Mouse (Mus musculus) left cerebral cortex, adult 11 months (tissue): ENCODE data around the gene Kirrel3.

Source experiments
- DNase-seq: peaks from one replicate; pipeline ENCODE4 v3.0.0; 2022; ENCODE audit warnings: low spot score

Gene Kirrel3

DNA sequence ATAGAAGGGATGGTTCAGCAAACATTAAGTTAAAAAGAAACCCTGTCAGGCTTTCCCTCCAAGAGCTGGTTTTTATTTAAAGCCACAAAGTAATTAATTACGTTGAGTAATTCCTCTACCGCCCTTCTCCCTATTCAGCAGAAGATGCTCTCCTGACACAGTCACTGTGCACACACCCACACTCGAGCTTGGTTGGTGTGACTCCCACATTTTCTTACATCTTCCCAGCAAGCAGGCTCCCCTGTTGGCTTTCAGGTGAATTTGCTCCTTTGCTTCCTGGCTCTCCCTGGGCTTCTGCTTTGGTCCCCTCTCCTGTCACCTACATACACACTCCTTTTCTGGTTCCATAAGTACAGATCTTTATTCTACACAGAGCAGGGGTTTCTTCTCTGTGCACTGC is 203.7 kb downstream of the Kirrel3 start:
- peak; percentile 46 for DNase-seq

DNA sequence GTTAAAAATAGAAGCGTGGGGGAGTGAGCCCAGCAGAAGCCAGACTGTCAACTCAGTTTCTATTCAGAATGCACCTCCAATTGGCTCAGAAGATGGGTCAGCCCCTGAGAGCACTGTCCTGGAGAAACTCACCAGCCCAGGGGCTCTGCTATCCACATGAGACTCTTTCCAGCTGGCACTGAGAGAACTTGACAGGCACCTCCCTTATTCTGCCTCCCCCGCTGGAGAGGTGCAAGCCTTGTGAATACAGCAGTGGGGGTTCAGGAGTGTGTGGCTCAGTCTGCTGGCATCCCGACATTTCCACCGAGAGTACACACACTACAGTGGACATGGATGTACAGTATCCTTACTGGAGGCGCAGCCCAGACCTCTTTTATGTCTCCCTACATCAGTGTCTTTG is 210.0 kb downstream of the Kirrel3 start:
- no peak for DNase-seq

DNA sequence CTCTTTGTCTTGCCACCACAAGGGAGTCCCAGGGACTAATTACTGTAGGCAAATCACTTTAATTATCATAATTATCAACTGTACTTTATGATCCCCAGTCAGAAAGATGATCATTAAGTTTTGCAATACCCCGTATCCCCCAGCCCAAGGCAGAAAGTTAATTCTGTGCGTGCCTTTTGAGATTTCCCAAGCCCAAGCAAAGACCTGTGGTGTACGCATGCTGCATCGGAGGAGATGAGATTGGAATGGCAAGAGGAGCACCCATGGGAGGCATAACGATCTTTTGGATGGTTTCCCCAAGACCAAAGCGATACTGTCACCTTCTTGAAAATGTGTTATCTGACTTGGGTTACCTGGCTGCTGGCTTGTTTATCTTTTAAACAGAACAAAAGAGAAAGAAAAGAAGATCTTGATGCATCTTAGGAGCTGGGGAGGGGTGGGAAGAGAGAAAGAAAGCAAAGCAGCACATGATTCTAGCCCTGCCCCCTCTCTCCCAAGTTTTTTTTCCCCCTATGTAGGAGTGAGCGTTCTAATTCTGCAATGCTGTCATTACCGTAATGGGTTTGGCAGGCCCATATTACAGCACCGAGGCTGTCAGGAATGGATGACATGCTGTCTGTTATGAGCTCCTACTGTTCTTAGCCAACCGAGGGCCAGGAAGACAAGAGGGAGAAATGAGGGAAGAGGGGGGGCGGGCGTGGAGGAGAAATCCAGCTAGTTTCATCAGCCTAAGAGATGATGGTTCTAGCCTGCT is 218.0 kb downstream of the Kirrel3 start:
- no peak for DNase-seq

DNA sequence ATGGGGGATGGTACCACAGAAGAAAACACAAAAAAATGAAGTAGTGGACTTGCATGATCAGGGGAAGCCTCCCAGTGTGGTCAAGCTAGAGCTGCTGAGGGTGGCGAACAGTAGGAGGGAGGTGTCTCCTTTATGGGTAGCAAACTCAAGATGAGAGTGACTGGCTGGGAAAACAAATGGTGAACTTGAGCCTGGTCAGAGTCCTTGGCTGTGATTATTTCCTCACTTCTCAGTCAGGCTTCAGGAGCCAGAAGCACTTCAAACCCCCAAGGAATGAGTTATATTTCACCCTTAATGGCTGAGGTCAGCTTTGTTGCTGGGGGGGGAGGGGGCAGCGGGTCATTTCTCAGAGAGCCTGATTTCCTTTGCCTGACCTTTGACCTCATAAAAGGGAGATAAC is 218.7 kb downstream of the Kirrel3 start:
- DNase-seq, result no peak

DNA sequence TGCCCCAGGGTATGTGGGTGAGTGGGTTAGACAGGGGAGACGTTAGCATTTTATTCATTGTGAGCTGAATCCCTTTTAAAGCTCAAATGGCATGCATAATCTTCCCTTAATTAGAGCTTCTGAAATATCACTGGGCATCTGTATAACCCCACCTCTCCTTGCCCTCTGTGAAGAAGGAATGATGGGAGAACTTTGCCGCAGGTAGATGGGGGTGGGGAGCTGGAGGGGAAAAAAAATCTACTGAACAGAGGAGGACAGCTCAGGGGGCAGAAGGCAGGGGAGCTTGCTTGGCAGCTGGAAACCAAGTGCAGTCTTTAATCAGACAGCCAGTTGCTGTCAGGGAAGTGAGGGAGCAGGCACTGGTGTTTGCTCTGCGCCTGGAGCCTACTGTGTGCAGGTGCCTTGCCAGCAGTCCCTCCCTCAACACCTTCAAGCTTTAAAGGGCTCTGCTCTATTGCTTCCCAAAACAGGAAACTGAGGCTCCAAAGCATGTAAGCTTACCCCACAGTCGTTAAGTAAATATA is 220.7 kb downstream of the Kirrel3 start:
- DNase-seq, result no peak

DNA sequence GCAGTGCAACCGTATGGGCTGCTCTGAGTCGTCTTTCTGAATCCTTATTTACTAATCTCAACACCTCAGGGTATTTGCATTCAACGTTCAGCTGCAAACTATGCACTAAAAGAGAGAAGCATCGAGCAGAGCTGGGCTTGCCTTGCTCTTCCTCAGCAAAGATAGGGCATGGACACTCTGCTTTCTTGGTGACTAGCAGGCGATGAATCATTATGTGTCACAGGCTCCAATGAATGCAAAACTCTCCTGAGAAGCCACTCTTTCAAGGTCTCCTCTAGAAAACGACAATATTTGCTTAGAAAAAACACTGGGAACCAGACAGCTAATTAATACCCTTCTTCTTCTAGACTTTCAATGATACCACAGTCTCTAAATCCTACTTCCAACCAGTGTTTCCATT is 223.0 kb downstream of the Kirrel3 start:
- DNase-seq, result no peak

DNA sequence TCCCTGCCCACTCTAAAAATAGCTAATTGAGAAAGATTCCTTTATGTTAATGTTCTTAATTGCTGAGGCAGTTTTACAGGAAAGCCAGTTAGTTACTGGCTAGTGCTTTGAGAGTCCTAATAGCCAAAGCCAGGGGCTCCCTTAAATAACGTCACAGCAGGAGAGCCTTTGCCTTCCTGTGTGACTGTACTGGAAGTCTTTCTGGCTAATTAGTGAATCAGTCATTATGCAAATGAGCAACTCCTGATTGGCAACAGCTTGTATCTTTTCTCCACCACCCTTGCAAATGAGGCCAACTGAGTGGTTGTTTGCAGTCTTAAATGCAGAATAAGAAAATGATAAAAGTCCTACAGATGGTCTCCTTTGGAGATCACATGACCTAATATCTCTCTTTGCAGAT is 226.3 kb downstream of the Kirrel3 start:
- DNase-seq, result no peak

DNA sequence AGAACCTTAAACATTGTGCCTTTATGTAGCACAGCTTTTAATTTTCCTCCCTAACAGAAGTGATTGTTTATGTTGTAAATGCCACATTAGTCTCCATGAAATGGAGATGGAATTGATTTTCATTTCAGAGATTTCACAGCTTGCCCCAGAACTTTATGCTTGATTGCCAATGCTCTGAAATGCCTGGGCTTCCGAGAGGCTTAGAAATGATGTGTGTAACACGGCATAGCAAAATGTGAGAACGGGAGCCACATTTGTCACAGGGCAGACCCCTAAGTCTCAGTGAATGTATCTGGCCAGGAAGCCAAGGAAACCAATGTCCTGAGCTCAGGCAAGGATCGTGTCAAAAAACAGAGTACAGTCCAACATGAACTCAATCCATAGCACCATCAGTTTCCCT is 227.3 kb downstream of the Kirrel3 start:
- no peak for DNase-seq

DNA sequence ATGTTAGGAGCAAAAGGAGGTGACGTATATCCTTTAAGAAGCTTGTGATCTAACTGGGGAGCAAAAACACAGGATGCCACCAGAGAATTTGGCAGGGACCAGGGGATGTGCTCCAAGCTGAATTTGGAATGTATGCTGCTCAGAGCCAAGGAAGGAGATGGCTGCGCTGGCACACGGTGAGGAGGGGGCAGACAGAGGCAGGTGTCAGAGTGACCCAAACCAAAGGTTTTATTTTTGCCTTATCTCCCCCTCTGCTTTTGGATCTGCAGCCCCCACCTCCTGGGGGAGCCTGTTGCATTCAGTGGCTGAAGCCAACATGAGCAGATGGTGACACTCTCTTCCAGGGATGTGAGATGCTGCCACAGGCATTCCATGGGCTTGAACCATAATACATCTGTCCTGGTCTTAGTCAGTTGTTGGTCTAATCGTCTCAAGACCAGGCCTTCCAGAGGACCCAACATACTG is 227.8 kb downstream of the Kirrel3 start:
- no peak for DNase-seq

DNA sequence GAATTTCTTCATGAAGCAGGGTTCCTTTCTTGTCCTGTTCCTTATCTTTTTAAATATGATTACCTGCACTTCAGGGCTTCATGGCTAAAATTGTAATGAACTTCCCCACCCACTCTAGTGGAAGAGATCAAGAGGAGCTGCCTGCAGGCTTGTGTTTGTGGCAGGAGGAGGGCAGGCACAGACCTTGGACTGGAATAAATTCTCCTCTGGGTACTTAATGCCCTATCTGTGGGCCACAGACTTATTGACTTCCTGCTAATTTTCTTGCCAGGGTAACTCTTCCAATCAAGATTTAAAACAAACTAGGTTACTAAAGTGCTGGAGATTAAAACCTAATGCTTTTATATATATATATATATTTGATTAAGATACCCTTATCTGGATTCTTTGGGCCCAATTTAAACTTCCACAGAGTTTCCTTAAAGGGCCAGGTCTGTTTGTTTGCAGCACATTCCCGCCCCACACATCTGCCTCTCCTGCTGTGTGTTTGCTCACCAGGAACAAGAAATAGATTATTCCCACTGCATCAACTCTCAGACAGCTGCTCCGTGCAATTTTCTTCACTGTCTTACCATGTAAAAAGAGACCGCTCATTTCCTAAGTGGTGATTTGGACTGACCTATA is 229.4 kb downstream of the Kirrel3 start:
- no peak for DNase-seq

DNA sequence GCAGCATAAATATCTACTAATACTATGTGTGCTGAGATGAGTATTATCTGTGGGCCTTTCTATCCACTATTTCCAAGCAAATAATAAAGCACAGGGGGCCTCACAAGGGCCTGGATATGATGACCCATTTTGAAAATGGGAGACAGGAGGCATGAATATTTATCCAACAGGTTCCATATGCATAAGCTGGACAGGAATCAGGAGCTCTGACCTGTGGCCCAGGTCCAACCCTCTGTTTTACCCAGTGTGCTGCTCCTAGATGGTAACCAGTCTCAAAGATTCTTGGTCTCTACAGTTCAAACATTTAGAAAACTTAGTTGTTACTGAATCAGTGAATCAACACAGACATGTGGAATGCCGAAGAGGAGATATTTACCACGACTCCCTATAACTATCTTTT is 230.8 kb downstream of the Kirrel3 start:
- DNase-seq, result no peak

DNA sequence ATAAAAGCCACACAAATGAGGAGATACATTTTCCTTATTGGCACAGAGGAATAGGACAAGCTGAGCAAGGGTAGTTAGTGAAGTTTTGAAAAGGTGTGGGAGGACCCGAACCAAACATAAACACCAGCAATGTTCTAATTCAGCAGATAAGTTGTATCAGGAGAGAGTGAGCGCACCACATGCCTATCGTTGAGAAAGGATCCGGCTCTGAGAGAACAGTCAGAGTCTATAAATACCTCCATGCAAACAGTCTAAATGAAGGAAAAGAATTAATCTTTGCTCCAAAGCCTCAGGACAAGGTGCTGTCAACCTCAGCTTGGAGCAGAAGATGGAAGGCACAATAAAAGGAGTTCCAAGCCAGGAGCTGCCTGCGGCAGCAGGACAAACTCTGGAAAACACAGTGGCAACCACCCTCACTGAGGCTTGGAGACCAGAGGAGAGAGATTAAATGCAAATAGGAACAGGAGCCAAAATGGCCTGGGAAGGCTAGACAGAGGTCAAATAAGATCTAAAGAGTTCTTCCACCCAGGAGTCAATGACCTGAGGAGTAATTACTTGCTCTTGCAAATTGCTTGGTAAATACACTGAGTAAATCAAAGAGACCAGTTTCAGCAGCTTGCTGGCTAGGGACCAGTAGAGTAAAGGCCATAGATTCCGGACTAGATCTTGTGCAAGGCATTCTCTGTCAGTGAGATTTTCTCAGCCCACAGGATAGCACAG is 235.9 kb downstream of the Kirrel3 start:
- no peak for DNase-seq

DNA sequence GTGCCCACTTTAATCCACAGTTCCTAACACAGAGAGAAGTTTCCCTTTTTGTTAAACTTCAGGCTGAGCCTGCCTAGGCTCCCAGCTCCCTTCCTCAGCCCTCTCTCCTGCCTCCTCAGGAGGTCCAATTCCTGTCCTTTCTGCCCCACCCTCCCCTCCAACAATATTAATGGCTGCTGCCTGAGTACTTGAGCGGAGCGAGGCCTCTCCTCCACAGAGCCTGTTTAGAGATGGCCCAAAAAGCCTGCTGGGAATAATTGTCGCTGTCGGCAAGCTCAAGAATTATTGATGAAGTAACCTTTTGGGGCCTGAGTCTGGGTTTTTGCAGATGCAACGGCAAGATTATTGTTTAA is 236.5 kb downstream of the Kirrel3 start:
- DNase-seq, result no peak

DNA sequence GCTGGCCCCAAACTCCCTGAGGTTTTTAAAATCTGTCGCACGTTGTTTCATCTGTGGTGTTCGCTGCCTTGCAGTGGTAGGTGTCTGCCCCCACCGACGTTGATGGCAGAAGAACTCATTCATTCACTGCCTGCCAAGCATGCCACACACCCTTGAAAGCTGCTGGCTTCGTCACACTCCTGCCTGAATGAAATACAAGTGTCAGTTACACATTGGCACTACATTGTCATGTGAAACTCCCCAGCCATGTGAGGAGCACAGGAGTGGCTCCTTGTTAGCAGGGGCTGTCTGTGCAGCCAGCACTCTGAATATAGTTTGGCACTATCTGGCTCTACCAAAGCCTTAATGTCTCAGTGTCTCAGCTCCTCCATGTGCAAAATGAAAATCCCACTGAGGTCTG is 246.8 kb downstream of the Kirrel3 start:
- no peak for DNase-seq

DNA sequence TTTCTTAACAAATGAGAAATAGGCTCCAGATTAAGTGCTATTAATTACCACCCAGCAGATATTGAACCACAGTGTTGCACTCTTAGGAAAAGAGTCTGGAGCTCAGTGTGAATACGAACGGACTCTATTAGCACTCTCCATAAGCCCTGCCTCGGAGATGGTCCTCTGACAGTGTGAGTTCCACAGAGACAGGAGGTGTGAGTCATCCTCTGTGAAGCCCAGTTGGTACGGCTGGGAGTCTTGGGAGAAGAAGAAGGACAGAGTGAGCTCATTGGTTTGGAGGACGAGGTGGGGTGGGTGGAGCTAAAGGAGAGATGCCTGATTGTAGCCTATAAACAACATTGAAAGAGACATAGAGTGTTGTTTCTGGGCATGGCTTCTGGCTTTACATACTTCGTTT is 247.9 kb downstream of the Kirrel3 start:
- no peak for DNase-seq

DNA sequence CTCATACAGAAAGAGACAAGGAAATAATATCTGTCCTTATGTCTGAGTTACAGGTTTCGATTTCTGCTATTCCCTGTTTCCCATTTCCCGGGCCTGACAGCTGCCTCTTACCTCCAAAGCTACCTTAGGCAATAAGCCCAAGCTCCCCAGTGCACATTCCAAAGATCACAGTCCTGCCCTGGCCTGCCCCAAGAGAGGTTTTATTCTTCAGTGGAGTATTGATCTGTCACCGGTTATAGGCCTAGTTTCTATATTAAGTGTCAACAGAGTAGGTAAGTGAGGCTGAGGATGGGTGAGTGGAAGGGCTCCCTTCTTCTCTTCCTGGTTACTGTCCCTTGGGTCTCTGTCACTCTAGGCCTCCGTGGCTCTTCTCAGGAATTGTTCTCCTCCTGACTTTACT is 249.3 kb downstream of the Kirrel3 start:
- DNase-seq, result no peak

DNA sequence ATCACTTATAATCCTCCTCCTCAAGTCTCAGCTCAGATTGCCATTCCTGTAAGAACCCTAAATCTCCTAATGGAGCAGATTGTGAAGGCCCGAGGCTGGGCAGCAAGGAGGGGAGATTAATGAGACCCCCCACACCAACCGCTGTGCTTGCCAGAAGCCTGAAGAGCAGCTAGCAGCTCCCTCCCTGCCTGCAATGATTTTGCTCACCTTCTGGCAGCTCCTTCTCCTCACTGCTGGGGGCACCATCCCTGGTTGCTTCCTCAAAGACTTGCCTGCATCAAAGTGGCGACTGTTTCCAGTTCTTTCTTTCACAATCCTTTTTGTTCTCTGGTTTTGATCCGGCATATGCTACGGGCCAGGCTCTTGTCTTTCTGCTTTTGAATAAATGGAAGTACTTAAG is 253.7 kb downstream of the Kirrel3 start:
- no peak for DNase-seq

DNA sequence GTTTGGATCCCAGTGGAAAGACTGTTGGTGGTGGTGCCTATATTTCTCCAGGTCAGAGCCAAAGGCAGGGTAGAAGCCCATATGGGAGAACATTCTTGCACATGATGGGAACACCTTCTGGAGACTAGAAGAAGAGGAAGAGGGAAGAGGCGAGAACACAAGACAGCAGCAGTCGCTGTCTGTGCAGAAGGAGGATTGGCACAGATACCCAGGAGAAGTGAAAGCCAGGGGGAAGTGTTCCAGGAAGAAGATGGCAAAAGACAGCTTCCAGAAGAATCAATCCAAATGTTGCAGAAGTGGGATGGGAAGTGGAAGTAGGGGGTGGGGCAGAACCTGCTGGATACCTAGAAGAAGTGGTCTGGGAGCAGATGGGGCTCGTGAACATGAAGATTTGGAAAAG is 255.1 kb downstream of the Kirrel3 start:
- DNase-seq, result no peak

DNA sequence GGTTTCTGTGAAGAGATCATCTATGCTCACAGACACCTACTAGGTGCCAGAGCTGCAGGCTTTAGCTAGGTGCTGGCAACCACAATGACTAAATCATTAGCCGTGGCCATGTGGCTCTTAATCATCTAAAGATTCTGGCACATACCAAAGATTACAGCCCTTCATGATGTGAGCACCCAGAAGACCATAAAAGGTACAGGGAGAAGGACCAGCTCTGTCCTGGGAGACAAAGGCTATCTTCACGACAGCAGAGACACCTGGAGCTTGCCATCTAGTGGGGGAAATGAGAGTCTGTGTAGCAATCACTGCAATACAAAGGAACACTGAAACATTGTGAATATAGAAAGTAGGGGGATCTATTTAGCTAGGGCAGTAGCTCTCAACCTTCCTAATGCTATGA is 262.3 kb downstream of the Kirrel3 start:
- no peak for DNase-seq

DNA sequence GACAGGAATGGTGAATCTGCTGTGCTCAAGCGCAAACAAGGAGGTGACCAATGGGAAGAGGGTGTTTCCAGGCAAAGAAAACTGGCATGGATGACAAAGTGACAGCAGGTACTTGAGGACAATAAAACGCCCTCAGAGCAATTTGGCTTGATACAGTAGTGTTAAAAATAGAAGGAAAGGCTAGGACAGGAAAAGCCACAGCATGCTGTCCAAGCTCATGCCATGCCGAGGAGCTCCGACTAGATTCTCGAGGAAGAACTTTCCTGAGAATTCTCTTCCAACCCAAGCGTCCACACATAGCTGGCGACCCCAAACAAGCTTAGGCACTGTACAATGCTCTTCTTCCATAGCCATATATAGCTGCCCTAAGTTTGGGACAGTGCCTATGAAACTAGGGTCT is 263.5 kb downstream of the Kirrel3 start:
- no peak for DNase-seq

DNA sequence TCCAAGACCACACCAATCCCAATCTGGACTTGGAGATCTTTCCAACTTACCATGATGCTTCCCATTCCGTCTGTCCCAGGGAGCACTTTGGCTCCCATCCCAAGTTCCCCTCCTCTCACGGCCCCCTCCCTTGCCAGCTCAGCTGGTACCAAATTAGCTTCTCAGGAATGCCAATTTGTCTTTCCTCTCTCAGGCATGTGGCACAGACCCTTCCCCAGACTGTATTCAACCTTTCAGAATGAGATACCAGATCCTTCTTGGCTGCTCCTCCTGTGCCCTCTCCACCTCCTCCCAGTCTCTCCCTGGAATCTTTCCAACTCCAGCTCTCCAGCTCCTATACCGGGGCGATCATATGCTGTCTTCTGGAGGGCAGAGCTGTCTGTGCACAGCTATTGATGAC is 264.2 kb downstream of the Kirrel3 start:
- DNase-seq, result no peak

DNA sequence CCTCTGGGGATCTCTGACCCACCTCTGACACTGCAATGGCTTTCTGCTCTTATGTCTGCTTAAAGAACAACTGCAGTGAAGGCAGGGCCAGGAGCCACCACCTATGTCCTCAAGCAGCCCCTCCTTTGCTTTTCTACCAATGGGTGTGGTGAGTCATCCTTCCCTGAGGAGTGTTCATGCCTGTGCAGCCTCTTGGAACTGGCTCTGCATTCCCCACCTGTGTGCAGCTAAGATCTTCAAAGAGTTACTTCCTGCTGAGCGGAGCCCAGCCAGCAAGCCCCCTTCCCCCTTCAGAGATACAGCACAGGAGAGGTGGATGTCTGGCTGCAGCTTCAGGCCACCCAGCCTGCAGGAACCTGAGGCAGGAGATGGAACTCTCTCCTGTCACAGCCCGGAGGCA is 265.2 kb downstream of the Kirrel3 start:
- no peak for DNase-seq
